Mouse (Mus musculus): ENCODE data around the gene 1700016K19Rik. TPM values are rescaled to one million over a fixed set of nuclear protein-coding genes. Genes with fewer than 3 reads are reported as not detected.
"Not testable (repeated sequence)": the region's sequence is repeated elsewhere in the genome, so short reads cannot be mapped to it uniquely, and the experiment has no call there.

1700016K19Rik gene
- total RNA-seq, 2 experiments from 2014 or later = not detected

- no peak for DNase-seq
Measured at GRCm38 (mm10) chr11:75985948-75986347, 13.8 kb upstream of the 1700016K19Rik start.

GRCm38 (mm10) chr11:75990965-75991835 lies 8.5 kb upstream of the 1700016K19Rik start:
- no peak for DNase-seq

- no peak for DNase-seq
Measured at GRCm38 (mm10) chr11:75991911-75992310, 7.8 kb upstream of the 1700016K19Rik start.

- no peak for DNase-seq
Measured at GRCm38 (mm10) chr11:75992481-75992880, 7.2 kb upstream of the 1700016K19Rik start.

- DNase-seq = peak; percentile 19 to 29
Measured at GRCm38 (mm10) chr11:75994357-75994756, 5.4 kb upstream of the 1700016K19Rik start.

- DNase-seq = no peak
Measured at GRCm38 (mm10) chr11:76000701-76001100, 989 bp downstream of the 1700016K19Rik start.

- DNase-seq = peak in 1 of 2 experiments; percentile 22
Measured at GRCm38 (mm10) chr11:76001237-76001878, 1.6 kb downstream of the 1700016K19Rik start.

GRCm38 (mm10) chr11:76004276-76004675 lies 4.6 kb downstream of the 1700016K19Rik start:
- not testable (repeated sequence) for DNase-seq

GRCm38 (mm10) chr11:76008162-76008561 lies 8.4 kb downstream of the 1700016K19Rik start:
- DNase-seq = no peak

GRCm38 (mm10) chr11:76009101-76009500 lies 9.4 kb downstream of the 1700016K19Rik start:
- DNase-seq = no peak

- DNase-seq = no peak
Measured at GRCm38 (mm10) chr11:76010838-76011624, 11.3 kb downstream of the 1700016K19Rik start.

- no peak for DNase-seq
Measured at GRCm38 (mm10) chr11:76015251-76015650, 15.5 kb downstream of the 1700016K19Rik start.

GRCm38 (mm10) chr11:76015814-76016213 lies 16.1 kb downstream of the 1700016K19Rik start:
- no peak for DNase-seq

GRCm38 (mm10) chr11:76019879-76020278 lies 20.2 kb downstream of the 1700016K19Rik start:
- DNase-seq = no peak

GRCm38 (mm10) chr11:76020916-76021315 lies 21.2 kb downstream of the 1700016K19Rik start:
- DNase-seq = no peak

GRCm38 (mm10) chr11:76025080-76025583 lies 25.4 kb downstream of the 1700016K19Rik start:
- no peak for DNase-seq

- no peak for DNase-seq
Measured at GRCm38 (mm10) chr11:76026527-76027138, 26.9 kb downstream of the 1700016K19Rik start.

- peak; percentile 96 to 99 for DNase-seq
Measured at GRCm38 (mm10) chr11:76027139-76028071, 27.7 kb downstream of the 1700016K19Rik start, which contains the start of gene Rflnb. Gene Rflnb (minus strand): TSS chr11:76027782.

GRCm38 (mm10) chr11:76028072-76028465 lies 28.4 kb downstream of the 1700016K19Rik start:
- DNase-seq = peak in 1 of 2 experiments; percentile 22

- no peak for DNase-seq
Measured at GRCm38 (mm10) chr11:76033359-76033758, 33.6 kb downstream of the 1700016K19Rik start.

Data from adrenal gland, postnatal 36 days (tissue).